Mouse (Mus musculus) liver, embryonic 11.5 days (tissue): ENCODE data around the gene Gtf2h4. TPM values are rescaled to one million over a fixed set of nuclear protein-coding genes. Genes with fewer than 3 reads are reported as not detected.

ENCODE experiments used
- ATAC-seq: fragments of 200-750 bp; cut with Nextera tagmentation; replicated peaks from 2 replicates; pipeline ENCODE4 v1.8.0; 2017; ENCODE audit warnings: moderate number of reproducible peaks, mild to moderate bottlenecking, moderate TSS enrichment, moderate library complexity; ENCODE audit not compliant: low FRiP score
- DNase-seq: peaks from one replicate; pipeline ENCODE4 v3.0.0-alpha.2; 2017; ENCODE audit warnings: low spot score
- H3K27ac ChIP-seq: fragments of 300-500 bp; sonication (generic); 2 replicates; pipeline ENCODE4 v1.5.1; 2014; ENCODE audit warnings: mild to moderate bottlenecking, low read depth, low read length, control low read depth
- H3K27me3 ChIP-seq: fragments of 300-500 bp; sonication (generic); replicated peaks from 2 replicates; pipeline ENCODE4 v1.6.1; 2014; ENCODE audit warnings: low read length, mixed read lengths; ENCODE audit not compliant: control insufficient read depth, insufficient read depth
- H3K36me3 ChIP-seq: fragments of 300-500 bp; sonication (generic); 2 replicates; pipeline ENCODE4 v1.6.1; 2014; ENCODE audit warnings: mild to moderate bottlenecking, low read length, moderate library complexity, mixed read lengths; ENCODE audit not compliant: control insufficient read depth, insufficient read depth
- H3K4me1 ChIP-seq: fragments of 300-500 bp; sonication (generic); replicated peaks from 2 replicates; pipeline ENCODE4 v1.6.1; 2014; ENCODE audit warnings: low read length, mixed read lengths; ENCODE audit not compliant: control insufficient read depth, insufficient read depth
- H3K4me2 ChIP-seq: fragments of 300-500 bp; sonication (generic); 2 replicates; pipeline ENCODE4 v1.6.1; 2014; ENCODE audit warnings: mild to moderate bottlenecking, control low read depth, moderate library complexity
- H3K4me3 ChIP-seq: fragments of 300-500 bp; sonication (generic); 2 replicates; pipeline ENCODE4 v1.5.1; 2014; ENCODE audit warnings: low read depth, low read length, control low read depth
- H3K9ac ChIP-seq: fragments of 300-500 bp; sonication (generic); 2 replicates; pipeline ENCODE4 v1.6.1; 2014; ENCODE audit warnings: low read depth, low read length, control low read depth
- H3K9me3 ChIP-seq: fragments of 300-500 bp; sonication (generic); 2 replicates; pipeline ENCODE4 v1.6.1; 2016; ENCODE audit warnings: low read length, inconsistent platforms, mixed read lengths; ENCODE audit not compliant: control insufficient read depth
- WGBS: fragments of 180-500 bp; shearing (Covaris S2); extraction: QIAGEN DNeasy Blood & Tissue Kit; methylation state at CpG from one replicate; pipeline ENCODE4 v1.1.7; 2014; 5-methylcytosine and 5-hydroxymethylcytosine counted together
- polyA plus RNA-seq: library from polyadenylated mRNA; unstranded; fragments of >200 nt; fragmentation: Nextera tagmentation; extraction: Ambion mirVana; gene quantifications from 2 replicates; pipeline ENCODE4 v1.2.1, GENCODE M21; 2014

The Gtf2h4 gene
- polyA plus RNA-seq, 1 experiment from 2014 or later: 55.3 TPM

GRCm38 (mm10) chr17:35700371-35700961 is 26.9 kb upstream of the Gtf2h4 start:
- Histone ChIP-seq H3K9me3 (peaks cover under 1% of the 10 kb centered on the region; the same call in 1 of the 2 replicates), H3K27ac (peak overlapping the region; percentile 52; the same call in 1 of the 2 replicates), H3K4me3 (peak overlapping the region; percentile 59), H3K4me1 (peaks cover 11% of the 10 kb centered on the region), H3K27me3 (peaks cover 83% of the 10 kb centered on the region), H3K9ac (peak overlapping the region; percentile 10), H3K4me2 (peak overlapping the region; percentile 68), H3K36me3 (no peaks in the 10 kb centered on the region; the same call in 1 of the 2 replicates)
- WGBS: 2% methylated on average over 63 of the region's 66 CpGs
- DNase-seq (peak; percentile 63), ATAC-seq (peak; percentile 58)

DNA sequence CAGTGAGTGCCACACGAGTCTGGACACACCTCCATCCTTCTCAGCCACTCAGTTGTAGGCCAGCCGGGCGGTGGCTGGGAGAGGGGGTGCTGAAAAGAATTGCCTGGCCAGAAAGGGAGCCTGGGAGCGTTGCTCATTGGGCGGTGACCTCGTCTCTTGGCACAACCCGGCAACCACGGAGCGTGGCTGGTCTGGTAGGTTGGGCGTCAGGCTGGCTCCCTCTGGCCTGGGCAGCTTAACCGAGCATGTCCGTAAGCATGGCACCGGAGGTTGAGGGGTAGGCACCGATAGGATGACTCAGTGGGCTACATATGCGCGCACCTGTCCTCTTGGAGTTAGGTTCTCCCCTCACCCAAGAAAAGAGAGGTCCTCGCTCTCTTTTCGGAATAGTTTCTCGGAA is 26.4 kb upstream of the Gtf2h4 start:
- Histone ChIP-seq H3K27ac (peak overlapping the region; percentile 52; the same call in 1 of the 2 replicates), H3K9ac (peak overlapping the region; percentile 10), H3K27me3 (peaks cover 81% of the 10 kb centered on the region), H3K36me3 (no peaks in the 10 kb centered on the region; the same call in 1 of the 2 replicates), H3K4me1 (peaks cover 11% of the 10 kb centered on the region), H3K9me3 (peaks cover 3% of the 10 kb centered on the region; the same call in 1 of the 2 replicates), H3K4me2 (peak overlapping the region; percentile 68), H3K4me3 (peak overlapping the region; percentile 59)
- ATAC-seq (0 out of 2 replicates have a peak, but pooled peaks have one; percentile 33), DNase-seq (no peak)
- WGBS: 7% methylated on average over 19 of the region's 19 CpGs

GRCm38 (mm10) chr17:35698501-35698883 is 25.0 kb upstream of the Gtf2h4 start:
- Histone ChIP-seq H3K4me2 (peak overlapping the region; percentile 46), H3K36me3 (peaks cover 2% of the 10 kb centered on the region; the same call in 1 of the 2 replicates), H3K9ac (no peak overlapping the region), H3K9me3 (peaks cover 3% of the 10 kb centered on the region; the same call in 1 of the 2 replicates), H3K27me3 (peaks cover 67% of the 10 kb centered on the region), H3K4me3 (no peak overlapping the region), H3K27ac (no peak overlapping the region), H3K4me1 (peaks cover 5% of the 10 kb centered on the region)
- DNase-seq: no peak
- no peak for ATAC-seq
- 35% methylated on average over 5 of the region's 5 CpGs for WGBS

DNA sequence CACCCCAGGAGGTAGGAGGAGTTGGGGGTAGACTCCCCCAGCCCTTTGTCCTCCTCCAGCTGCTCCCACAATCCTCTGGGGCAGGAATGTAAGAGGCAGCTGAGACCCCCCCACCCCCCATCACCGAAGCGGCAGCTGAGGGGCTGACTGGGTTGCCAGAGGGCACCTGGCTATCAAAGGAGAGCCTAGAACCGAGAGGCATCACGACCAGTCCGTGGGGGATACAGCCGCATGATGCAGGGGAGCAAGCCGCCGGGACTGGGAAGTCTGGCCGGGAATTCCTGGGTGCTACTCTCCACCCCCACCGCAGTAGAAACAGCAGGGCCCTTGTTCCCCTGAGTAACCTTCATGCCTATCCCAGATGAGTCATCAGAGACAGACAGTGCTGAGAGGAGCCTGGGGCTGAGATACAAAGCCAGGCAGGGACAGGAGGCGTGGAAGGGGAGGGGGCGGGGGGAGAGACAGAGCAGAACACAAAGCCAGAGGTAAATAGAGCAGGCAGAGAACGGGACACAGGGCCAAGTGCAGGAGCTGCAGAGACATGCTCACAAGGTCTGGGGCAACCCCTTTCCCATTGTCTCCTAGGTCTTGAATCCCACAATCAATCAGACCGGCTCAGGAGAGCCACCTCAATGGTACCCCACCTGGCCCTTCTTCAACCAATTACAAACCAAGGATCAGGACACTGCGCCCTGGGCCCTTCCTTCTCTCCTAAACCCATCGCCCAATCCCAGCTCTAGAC is 24.4 kb upstream of the Gtf2h4 start:
- Histone ChIP-seq H3K36me3 (peaks cover 2% of the 10 kb centered on the region; the same call in 1 of the 2 replicates), H3K9me3 (peaks cover 3% of the 10 kb centered on the region; the same call in 1 of the 2 replicates), H3K4me2 (peak overlapping the region; percentile 46), H3K27me3 (peaks cover 63% of the 10 kb centered on the region), H3K9ac (no peak overlapping the region), H3K4me3 (peak overlapping the region; percentile 5; the same call in 1 of the 2 replicates), H3K27ac (no peak overlapping the region), H3K4me1 (peaks cover 5% of the 10 kb centered on the region)
- 11% methylated on average over 16 of the region's 16 CpGs for WGBS
- ATAC-seq (0 out of 2 replicates have a peak, but pooled peaks have one; percentile 18), DNase-seq (no peak)

- Histone ChIP-seq H3K36me3 (peaks cover 2% of the 10 kb centered on the region; the same call in 1 of the 2 replicates), H3K9me3 (peaks cover 3% of the 10 kb centered on the region; the same call in 1 of the 2 replicates), H3K4me3 (no peak overlapping the region), H3K27ac (no peak overlapping the region), H3K4me1 (peaks cover 5% of the 10 kb centered on the region), H3K4me2 (peak overlapping the region; percentile 46), H3K9ac (no peak overlapping the region), H3K27me3 (peaks cover 58% of the 10 kb centered on the region)
- ATAC-seq (no peak), DNase-seq (no peak)
- 22% methylated on average over 1 of the region's 1 CpGs for WGBS
Measured at GRCm38 (mm10) chr17:35697429-35697758, 23.9 kb upstream of the Gtf2h4 start.

DNA sequence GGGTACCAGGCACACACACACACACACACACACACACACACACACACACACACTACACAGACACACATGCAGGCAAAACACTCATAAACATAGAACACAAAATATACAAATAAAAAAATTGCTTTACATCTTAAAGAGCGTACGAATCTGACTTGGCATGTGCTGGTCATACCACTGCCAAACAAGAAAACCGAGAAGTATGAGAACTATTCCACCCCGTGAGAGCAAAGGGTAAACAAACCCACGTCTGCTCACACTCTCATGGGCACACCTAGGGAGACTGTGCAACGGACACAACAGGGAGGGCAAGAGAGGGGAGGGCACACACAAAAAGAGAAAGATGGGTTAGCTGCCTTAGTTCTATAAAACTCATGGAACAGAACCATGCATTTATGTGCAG is 23.2 kb upstream of the Gtf2h4 start:
- Histone ChIP-seq H3K4me3 (no peak overlapping the region), H3K4me1 (peaks cover 5% of the 10 kb centered on the region), H3K9ac (no peak overlapping the region), H3K36me3 (peaks cover 2% of the 10 kb centered on the region; the same call in 1 of the 2 replicates), H3K27me3 (peaks cover 51% of the 10 kb centered on the region), H3K9me3 (peaks cover 3% of the 10 kb centered on the region; the same call in 1 of the 2 replicates), H3K27ac (no peak overlapping the region), H3K4me2 (no peak overlapping the region)
- ATAC-seq (no peak), DNase-seq (no peak)
- 59% methylated on average over 6 of the region's 6 CpGs for WGBS

GRCm38 (mm10) chr17:35695289-35695688 is 21.8 kb upstream of the Gtf2h4 start:
- Histone ChIP-seq H3K4me1 (peaks cover 5% of the 10 kb centered on the region; the same call in 1 of the 2 replicates), H3K27ac (no peak overlapping the region), H3K4me2 (no peak overlapping the region), H3K36me3 (peaks cover 2% of the 10 kb centered on the region; the same call in 1 of the 2 replicates), H3K27me3 (peaks cover 37% of the 10 kb centered on the region), H3K9me3 (peaks cover 3% of the 10 kb centered on the region; the same call in 1 of the 2 replicates), H3K9ac (no peak overlapping the region), H3K4me3 (no peak overlapping the region)
- ATAC-seq (no peak), DNase-seq (no peak)
- 87% methylated on average over 2 of the region's 2 CpGs for WGBS

DNA sequence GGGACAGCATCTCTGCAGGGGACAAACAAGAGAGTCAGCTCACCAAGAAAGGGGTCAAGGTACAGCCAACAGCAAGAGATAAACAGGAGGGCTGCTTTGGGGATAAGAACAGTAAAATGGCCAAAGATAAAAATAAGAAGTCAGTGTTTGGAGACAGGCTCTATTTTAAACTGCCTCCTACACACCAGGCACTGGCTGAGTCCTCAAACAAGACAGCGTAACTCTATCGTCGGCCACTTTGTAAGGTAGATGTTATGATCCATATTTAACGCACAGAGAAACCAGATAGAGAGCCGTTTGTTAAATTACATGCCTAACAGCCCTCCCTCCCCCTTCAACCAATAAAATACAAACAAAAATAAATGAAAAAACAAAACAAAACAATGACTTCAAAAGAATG is 20.4 kb upstream of the Gtf2h4 start:
- WGBS: 89% methylated on average over 5 of the region's 5 CpGs
- Histone ChIP-seq H3K9ac (no peak overlapping the region), H3K4me1 (no peaks in the 10 kb centered on the region), H3K9me3 (peaks cover 3% of the 10 kb centered on the region; the same call in 1 of the 2 replicates), H3K27ac (no peak overlapping the region), H3K36me3 (peaks cover 5% of the 10 kb centered on the region), H3K4me2 (no peak overlapping the region), H3K4me3 (no peak overlapping the region), H3K27me3 (peaks cover 24% of the 10 kb centered on the region)
- no peak for ATAC-seq
- no peak for DNase-seq
